Mouse (Mus musculus) C2C12 (cell line): Measurements from ENCODE around the gene En2. TPM values are rescaled to one million over a fixed set of nuclear protein-coding genes. Genes with fewer than 3 reads are reported as not detected.

ENCODE experiments used
- H3K27me3 ChIP-seq: one replicate; pipeline ENCODE4 v1.6.1; 2011; ENCODE audit not compliant: control insufficient read depth, insufficient read depth, insufficient read length
- H3K36me3 ChIP-seq: one replicate; pipeline ENCODE4 v1.6.1; 2011; ENCODE audit not compliant: control insufficient read depth, insufficient read depth
- H3K4me3 ChIP-seq: one replicate; pipeline ENCODE4 v1.5.1; 2011; ENCODE audit warnings: mild to moderate bottlenecking, control low read depth; ENCODE audit not compliant: poor library complexity, insufficient read depth, severe bottlenecking
- H3K79me2 ChIP-seq: one replicate; pipeline ENCODE4 v1.6.1; 2011; ENCODE audit not compliant: control insufficient read depth, insufficient read depth
- H3K79me3 ChIP-seq: one replicate; pipeline ENCODE4 v1.6.1; 2011; ENCODE audit warnings: low read depth, control low read depth
- H3ac ChIP-seq: one replicate; pipeline ENCODE3; 2011; ENCODE audit warnings: low read depth; ENCODE audit not compliant: control insufficient read depth, insufficient read length
- CEBPB ChIP-seq: IDR thresholded peaks from one replicate; pipeline ENCODE4 v1.6.1; 2011; ENCODE audit warnings: low read depth, mild to moderate bottlenecking, control low read depth, moderate library complexity
- CTCF ChIP-seq: IDR thresholded peaks from one replicate; pipeline ENCODE4 v1.5.1; 2011; ENCODE audit not compliant: control insufficient read depth, insufficient read depth, insufficient read length
- FOSL1 ChIP-seq: IDR thresholded peaks from one replicate; pipeline ENCODE4 v1.8.0; 2011; ENCODE audit warnings: mild to moderate bottlenecking, low read length; ENCODE audit not compliant: poor library complexity, insufficient read depth, severe bottlenecking
- MAX ChIP-seq: IDR thresholded peaks from one replicate; pipeline ENCODE4 v1.6.1; 2011; ENCODE audit warnings: mild to moderate bottlenecking, control low read depth
- MYOD1 ChIP-seq: IDR thresholded peaks from one replicate; pipeline ENCODE4 v1.6.1; 2011; ENCODE audit warnings: low read depth; ENCODE audit not compliant: control insufficient read depth, insufficient read length
- MYOG ChIP-seq: IDR thresholded peaks from one replicate; pipeline ENCODE4 v1.6.1; 2011; ENCODE audit not compliant: control insufficient read depth, insufficient read length; ENCODE audit errors: extremely low read depth
- USF1 ChIP-seq: IDR thresholded peaks from one replicate; pipeline ENCODE4 v1.6.1; 2011; ENCODE audit warnings: low read depth, mild to moderate bottlenecking, control low read depth, moderate library complexity
- polyA plus RNA-seq: library from polyadenylated mRNA; unstranded; fragments of >200 nt; fragmentation: generic; extraction: Trizol; gene quantifications from one replicate; pipeline ENCODE4 v1.2.1, GENCODE M21; 2012; ENCODE audit warnings: missing spikeins

The En2 gene
- polyA plus RNA-seq, 1 experiment, result not detected

GRCm38 (mm10) chr5:28174086-28174485, 8.6 kb downstream of the En2 start:
- no peak overlapping the region for H3ac ChIP-seq
- H3K27me3 ChIP-seq, result peaks cover 57% of the 10 kb centered on the region
- TF ChIP-seq CTCF, result no peak
- TF ChIP-seq FOSL1, result no peak
- no peak for TF ChIP-seq MYOD1
- TF ChIP-seq CEBPB, result no peak
- no peak overlapping the region for H3K4me3 ChIP-seq
- no peaks in the 10 kb centered on the region for H3K36me3 ChIP-seq
- no peaks in the 10 kb centered on the region for H3K79me2 ChIP-seq
- no peaks in the 10 kb centered on the region for H3K79me3 ChIP-seq

DNA sequence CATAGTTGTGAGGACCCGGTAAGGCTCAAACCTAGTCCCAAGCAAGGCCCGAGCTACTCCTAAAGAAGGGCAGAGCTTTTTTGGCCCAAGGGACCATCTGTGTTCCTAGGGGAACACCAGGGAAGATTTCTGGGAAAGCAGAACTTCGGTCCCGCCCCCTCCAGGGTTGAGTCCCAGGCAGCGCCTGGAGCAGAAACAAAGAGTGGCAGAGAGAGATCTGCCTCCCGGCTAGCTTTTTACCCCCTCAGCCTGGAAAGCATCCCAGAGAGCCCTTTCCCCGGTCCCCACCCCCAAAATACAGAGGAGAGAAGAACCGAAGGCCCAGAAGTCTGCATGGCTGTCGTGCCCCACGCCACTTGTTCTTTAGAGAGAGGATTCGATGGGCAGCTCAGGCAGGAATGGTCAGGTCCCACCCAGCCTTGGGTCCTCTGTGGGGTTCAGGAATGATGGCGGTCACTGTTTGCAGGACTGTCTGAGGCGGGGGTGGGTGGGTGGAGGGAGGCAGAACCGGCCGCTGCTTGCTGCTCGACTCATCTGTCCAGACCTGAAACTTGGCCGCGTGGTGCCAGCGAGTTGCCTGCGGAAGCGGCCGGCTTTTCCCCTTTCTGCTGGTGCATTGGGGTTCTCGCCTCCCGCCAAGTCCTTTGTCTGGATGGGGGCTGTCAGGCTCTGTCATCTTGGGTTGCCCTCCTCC, 9.5 kb downstream of the En2 start:
- no peak overlapping the region for H3K4me3 ChIP-seq
- no peaks in the 10 kb centered on the region for H3K79me3 ChIP-seq
- TF ChIP-seq USF1, result no peak
- no peak for TF ChIP-seq FOSL1
- no peak for TF ChIP-seq MYOD1
- TF ChIP-seq MYOG, result no peak
- no peak for TF ChIP-seq MAX
- TF ChIP-seq CEBPB, result no peak
- no peak for TF ChIP-seq CTCF
- no peaks in the 10 kb centered on the region for H3K36me3 ChIP-seq
- peaks cover 50% of the 10 kb centered on the region for H3K27me3 ChIP-seq
- H3K79me2 ChIP-seq, result no peaks in the 10 kb centered on the region
- H3ac ChIP-seq, result no peak overlapping the region

DNA sequence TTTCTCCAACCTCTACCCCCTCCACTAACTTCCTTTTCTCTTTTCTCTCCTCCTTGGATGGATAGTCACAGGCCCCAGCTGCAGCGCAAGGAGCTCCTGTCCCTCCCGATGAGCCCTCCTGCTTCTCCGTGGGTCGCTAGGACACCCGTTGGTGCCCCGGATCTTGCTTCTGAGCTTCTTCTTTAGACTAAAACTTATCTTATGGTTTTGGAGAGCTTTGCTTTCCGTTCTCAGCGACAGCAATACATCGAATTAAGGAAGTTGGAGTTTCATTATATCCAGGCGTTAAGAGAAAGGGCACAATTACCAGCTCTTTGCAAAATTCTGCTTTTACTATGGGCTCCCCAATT, 10.1 kb downstream of the En2 start:
- no peaks in the 10 kb centered on the region for H3K79me3 ChIP-seq
- H3K4me3 ChIP-seq, result no peak overlapping the region
- H3K79me2 ChIP-seq, result no peaks in the 10 kb centered on the region
- no peaks in the 10 kb centered on the region for H3K36me3 ChIP-seq
- TF ChIP-seq MAX (no peak), MYOG (no peak), CEBPB (no peak), MYOD1 (no peak)
- H3K27me3 ChIP-seq, result peaks cover 46% of the 10 kb centered on the region
- no peak overlapping the region for H3ac ChIP-seq

DNA sequence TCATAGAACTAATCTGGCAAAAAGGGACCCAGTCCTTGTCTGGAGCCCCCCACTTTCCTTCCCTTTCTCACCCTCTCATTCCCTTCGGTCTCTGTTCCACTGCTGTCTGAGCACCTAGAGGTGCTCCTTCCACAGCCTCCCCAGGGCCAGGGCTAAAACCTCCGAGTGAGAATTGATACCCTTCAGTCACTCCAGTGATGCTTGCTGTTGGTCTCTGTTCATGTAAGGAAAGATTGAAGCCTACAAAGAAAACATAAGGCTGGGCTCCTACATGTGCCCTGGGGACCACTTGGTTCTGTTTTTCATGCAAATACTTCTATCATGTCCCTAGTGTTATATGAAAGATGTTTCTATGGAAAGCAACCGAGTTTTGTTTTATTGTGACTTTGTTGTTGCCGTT, 10.5 kb downstream of the En2 start:
- no peaks in the 10 kb centered on the region for H3K79me3 ChIP-seq
- H3K4me3 ChIP-seq, result no peak overlapping the region
- no peak overlapping the region for H3ac ChIP-seq
- TF ChIP-seq MAX, result no peak
- TF ChIP-seq USF1, result no peak
- TF ChIP-seq CEBPB, result no peak
- TF ChIP-seq FOSL1, result no peak
- no peak for TF ChIP-seq CTCF
- TF ChIP-seq MYOD1, result no peak
- TF ChIP-seq MYOG, result no peak
- H3K36me3 ChIP-seq, result no peaks in the 10 kb centered on the region
- peaks cover 42% of the 10 kb centered on the region for H3K27me3 ChIP-seq
- no peaks in the 10 kb centered on the region for H3K79me2 ChIP-seq

- no peaks in the 10 kb centered on the region for H3K36me3 ChIP-seq
- H3ac ChIP-seq, result no peak overlapping the region
- no peak for TF ChIP-seq FOSL1
- TF ChIP-seq MAX, result no peak
- no peak for TF ChIP-seq MYOD1
- no peak for TF ChIP-seq CTCF
- no peak for TF ChIP-seq CEBPB
- no peak for TF ChIP-seq MYOG
- TF ChIP-seq USF1, result no peak
- no peaks in the 10 kb centered on the region for H3K79me3 ChIP-seq
- H3K4me3 ChIP-seq, result no peak overlapping the region
- no peaks in the 10 kb centered on the region for H3K79me2 ChIP-seq
- peaks cover 39% of the 10 kb centered on the region for H3K27me3 ChIP-seq
Observed at GRCm38 (mm10) chr5:28176585-28176984, 11.1 kb downstream of the En2 start.

- Histone ChIP-seq H3K4me3 (no peak overlapping the region), H3K27me3 (peaks cover 36% of the 10 kb centered on the region), H3ac (no peak overlapping the region), H3K79me2 (no peaks in the 10 kb centered on the region), H3K79me3 (no peaks in the 10 kb centered on the region), H3K36me3 (no peaks in the 10 kb centered on the region)
- TF ChIP-seq MYOD1 (no peak), FOSL1 (no peak), USF1 (no peak), MAX (no peak)
Observed at GRCm38 (mm10) chr5:28178322-28178721, 12.8 kb downstream of the En2 start.
